Mouse (Mus musculus) myocyte (in vitro differentiated cells): ENCODE measurements at regions not wholly inside any gene's neighbourhood (a gene's known extent, or its start where the extent isn't known, plus 50 kb on each side); places are given as distances from the start of the nearest gene placed in this dataset.
"Not testable (repeated sequence)": the region's sequence is repeated elsewhere in the genome, so short reads cannot be mapped to it uniquely, and the experiment has no call there.

Experiments used
- H3K27me3 ChIP-seq: one replicate; pipeline ENCODE4 v1.6.1; 2011; ENCODE audit not compliant: control insufficient read depth, insufficient read depth, insufficient read length
- H3K36me3 ChIP-seq: one replicate; pipeline ENCODE4 v1.6.1; 2011; ENCODE audit not compliant: control insufficient read depth, insufficient read depth
- H3K4me2 ChIP-seq: one replicate; pipeline ENCODE4 v1.6.1; 2011; ENCODE audit warnings: low read depth, control low read depth
- H3K4me3 ChIP-seq: one replicate; pipeline ENCODE4 v1.5.1; 2011; ENCODE audit warnings: mild to moderate bottlenecking, control low read depth, moderate library complexity
- H3K79me2 ChIP-seq: one replicate; pipeline ENCODE4 v1.6.1; 2011; ENCODE audit not compliant: control insufficient read depth, insufficient read depth
- H3ac ChIP-seq: one replicate; pipeline ENCODE4 v1.6.1; 2011; ENCODE audit not compliant: control insufficient read depth, insufficient read length
- CEBPB ChIP-seq: IDR thresholded peaks from 2 replicates; pipeline ENCODE4 v1.6.1; 2011; ENCODE audit warnings: mild to moderate bottlenecking, moderate library complexity; ENCODE audit not compliant: poor library complexity, insufficient read depth, severe bottlenecking
- E2F4 ChIP-seq: IDR thresholded peaks from one replicate; pipeline ENCODE4 v1.6.1; 2011; ENCODE audit warnings: mild to moderate bottlenecking, control low read depth, moderate library complexity; ENCODE audit not compliant: insufficient read depth
- MAX ChIP-seq: IDR thresholded peaks from one replicate; pipeline ENCODE4 v1.6.1; 2011; ENCODE audit warnings: low read depth, mild to moderate bottlenecking, control low read depth
- MYOD1 ChIP-seq, 3 experiments: IDR thresholded peaks; one replicate each; pipeline ENCODE4 v1.6.1; 2011; ENCODE audit warnings: control low read depth in 2 of 3, low read depth in 2 of 3, mild to moderate bottlenecking in 2 of 3, moderate library complexity in 1 of 3; ENCODE audit not compliant: insufficient read length in 2 of 3, control insufficient read depth in 1 of 3
- MYOG ChIP-seq, 3 experiments: IDR thresholded peaks; one replicate each; pipeline ENCODE4 v1.6.1; 2011; ENCODE audit warnings: control low read depth in 2 of 3, low read depth in 2 of 3, mild to moderate bottlenecking in 2 of 3; ENCODE audit not compliant: insufficient read length in 2 of 3, control insufficient read depth in 1 of 3, insufficient read depth in 1 of 3
- POLR2A ChIP-seq: IDR thresholded peaks from one replicate; pipeline ENCODE4 v1.6.1; 2011; ENCODE audit warnings: low read depth, mild to moderate bottlenecking, control low read depth, moderate library complexity; ENCODE audit not compliant: insufficient read length
- POLR2AphosphoS2 ChIP-seq: IDR thresholded peaks from one replicate; pipeline ENCODE4 v1.6.1; 2011; ENCODE audit warnings: low read depth, control low read depth; ENCODE audit not compliant: insufficient read length
- REST ChIP-seq: IDR thresholded peaks from one replicate; pipeline ENCODE4 v1.6.1; 2011; ENCODE audit warnings: mild to moderate bottlenecking, control low read depth, moderate library complexity; ENCODE audit not compliant: insufficient read depth, insufficient read length
- SRF ChIP-seq: IDR thresholded peaks from one replicate; pipeline ENCODE4 v1.6.1; 2011; ENCODE audit warnings: low read depth; ENCODE audit not compliant: control insufficient read depth, insufficient read length
- TCF12 ChIP-seq: IDR thresholded peaks from one replicate; pipeline ENCODE4 v1.6.1; 2011; ENCODE audit warnings: mild to moderate bottlenecking, control low read depth; ENCODE audit not compliant: poor library complexity, insufficient read depth, severe bottlenecking
- TCF3 ChIP-seq: IDR thresholded peaks from one replicate; pipeline ENCODE4 v1.6.1; 2011; ENCODE audit warnings: low read depth, control low read depth; ENCODE audit not compliant: insufficient read length
- USF1 ChIP-seq: IDR thresholded peaks from one replicate; pipeline ENCODE4 v1.6.1; 2011; ENCODE audit warnings: low read depth, mild to moderate bottlenecking, control low read depth, moderate library complexity

GRCm38 (mm10) chr1:113456538-113457273 lies 1592.0 kb upstream of the Dsel start:
- Histone ChIP-seq H3K36me3 (no peaks in the 10 kb centered on the region), H3K4me2 (no peak overlapping the region)
- TF ChIP-seq POLR2A (no peak), SRF (no peak), CEBPB (no peak), TCF3 (no peak), MAX (no peak), POLR2AphosphoS2 (no peak), MYOD1 (IDR thresholded peaks at IDR 0.05; ENCODE audit: control insufficient read depth in 1 of 3, insufficient read length in 2 of 3, low read depth in 2 of 3) (no peak), E2F4 (no peak), TCF12 (no peak), USF1 (no peak)

GRCm38 (mm10) chr1:113433701-113434100 lies 1569.0 kb upstream of the Dsel start:
- TF ChIP-seq MAX: no peak
- TF ChIP-seq MYOD1 (IDR thresholded peaks at IDR 0.05; ENCODE audit: control insufficient read depth in 1 of 3, insufficient read length in 2 of 3, low read depth in 2 of 3): no peak
- no peak for TF ChIP-seq SRF
- Histone ChIP-seq H3K36me3 (no peaks in the 10 kb centered on the region), H3K79me2 (no peaks in the 10 kb centered on the region), H3K4me3 (no peak overlapping the region), H3K4me2 (no peak overlapping the region), H3K27me3 (no peaks in the 10 kb centered on the region), H3ac (no peak overlapping the region)

More at GRCm38 (mm10) chr1:113456538-113457273, 1592.0 kb upstream of the Dsel start:
- H3K79me2 ChIP-seq: no peaks in the 10 kb centered on the region
- no peak overlapping the region for H3ac ChIP-seq
- no peak overlapping the region for H3K4me3 ChIP-seq
- no peaks in the 10 kb centered on the region for H3K27me3 ChIP-seq

GRCm38 (mm10) chr1:113431266-113431665 lies 1566.5 kb upstream of the Dsel start:
- no peak overlapping the region for H3K4me2 ChIP-seq
- no peak overlapping the region for H3ac ChIP-seq
- H3K79me2 ChIP-seq: no peaks in the 10 kb centered on the region
- TF ChIP-seq POLR2A (no peak), MYOG (IDR thresholded peaks at IDR 0.05; ENCODE audit: control insufficient read depth in 1 of 3, insufficient read depth in 1 of 3, insufficient read length in 2 of 3, low read depth in 2 of 3) (no peak)
- H3K27me3 ChIP-seq: no peaks in the 10 kb centered on the region
- no peaks in the 10 kb centered on the region for H3K36me3 ChIP-seq
- H3K4me3 ChIP-seq: no peak overlapping the region

GRCm38 (mm10) chr1:113412858-113413257 lies 1548.1 kb upstream of the Dsel start:
- H3K27me3 ChIP-seq: no peaks in the 10 kb centered on the region
- no peak overlapping the region for H3ac ChIP-seq
- no peak overlapping the region for H3K4me3 ChIP-seq
- no peaks in the 10 kb centered on the region for H3K79me2 ChIP-seq
- H3K36me3 ChIP-seq: no peaks in the 10 kb centered on the region
- H3K4me2 ChIP-seq: no peak overlapping the region
- TF ChIP-seq TCF3 (no peak), MAX (no peak), CEBPB (no peak), E2F4 (no peak), USF1 (no peak), POLR2AphosphoS2 (no peak), REST (no peak), MYOG (IDR thresholded peaks at IDR 0.05; ENCODE audit: control insufficient read depth in 1 of 3, insufficient read depth in 1 of 3, insufficient read length in 2 of 3, low read depth in 2 of 3) (no peak), POLR2A (no peak), MYOD1 (IDR thresholded peaks at IDR 0.05; ENCODE audit: control insufficient read depth in 1 of 3, insufficient read length in 2 of 3, low read depth in 2 of 3) (no peak), TCF12 (no peak), SRF (no peak)

- Histone ChIP-seq H3K79me2 (no peaks in the 10 kb centered on the region), H3K36me3 (no peaks in the 10 kb centered on the region), H3K4me3 (no peak overlapping the region), H3K4me2 (no peak overlapping the region), H3ac (no peak overlapping the region), H3K27me3 (no peaks in the 10 kb centered on the region)
- TF ChIP-seq MYOD1 (IDR thresholded peaks at IDR 0.05; ENCODE audit: control insufficient read depth in 1 of 3, insufficient read length in 2 of 3, low read depth in 2 of 3): no peak
- TF ChIP-seq MYOG (IDR thresholded peaks at IDR 0.05; ENCODE audit: control insufficient read depth in 1 of 3, insufficient read depth in 1 of 3, insufficient read length in 2 of 3, low read depth in 2 of 3): no peak
- no peak for TF ChIP-seq POLR2AphosphoS2
- no peak for TF ChIP-seq POLR2A
- TF ChIP-seq TCF3: no peak
- TF ChIP-seq REST: no peak
- TF ChIP-seq MAX: no peak
- no peak for TF ChIP-seq USF1
- no peak for TF ChIP-seq TCF12
- no peak for TF ChIP-seq E2F4
- TF ChIP-seq CEBPB: no peak
- TF ChIP-seq SRF: no peak
These were observed 1530.6 kb upstream of the Dsel start for GRCm38 (mm10) chr1:113395267-113395824.

- H3K27me3 ChIP-seq, H3K4me2 ChIP-seq, H3K36me3 ChIP-seq, H3ac ChIP-seq, H3K79me2 ChIP-seq, H3K4me3 ChIP-seq: not testable (repeated sequence)
These were observed 1529.6 kb upstream of the Dsel start for GRCm38 (mm10) chr1:113394326-113394725.
